Mouse (Mus musculus): ENCODE results near the gene Kank4.
"Not testable (repeated sequence)": the region's sequence is repeated elsewhere in the genome, so short reads cannot be mapped to it uniquely, and the experiment has no call there.

Gene Kank4

DNA sequence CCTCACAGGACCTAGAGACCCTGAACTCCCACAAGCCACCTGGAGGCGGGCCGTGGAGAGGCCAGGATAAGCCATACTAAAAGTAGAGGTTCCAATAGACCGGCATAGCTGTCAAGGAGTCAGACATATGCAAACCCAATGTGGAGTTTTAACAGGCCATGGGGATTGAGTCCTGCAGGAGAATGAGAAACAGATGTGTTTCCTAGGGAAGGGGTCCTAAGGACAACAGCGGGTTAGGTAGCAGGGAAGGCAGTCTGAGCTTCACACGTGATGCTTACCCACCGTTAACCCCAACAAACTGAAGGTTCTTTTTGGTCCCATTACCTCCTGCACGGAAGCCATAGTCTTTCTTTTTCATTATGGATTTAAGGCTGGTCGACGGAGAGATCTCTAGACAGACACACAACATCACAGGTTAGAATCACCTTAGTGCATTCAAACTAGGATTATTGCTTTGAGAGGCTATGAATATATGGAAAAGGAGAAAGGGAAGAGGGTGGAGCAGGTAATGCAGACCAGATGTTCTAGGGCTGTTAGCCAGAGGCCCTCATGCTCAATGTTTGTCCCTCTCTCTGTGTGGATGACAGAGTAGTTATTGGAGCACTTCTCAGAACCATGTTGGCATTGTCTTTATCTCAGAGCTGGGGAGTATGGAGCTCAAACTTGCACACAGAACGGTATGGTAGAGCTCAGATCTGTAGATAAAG lies 40.5 kb downstream of the Kank4 start:
- no peak for DNase-seq (ENCODE audit: low spot score)

DNA sequence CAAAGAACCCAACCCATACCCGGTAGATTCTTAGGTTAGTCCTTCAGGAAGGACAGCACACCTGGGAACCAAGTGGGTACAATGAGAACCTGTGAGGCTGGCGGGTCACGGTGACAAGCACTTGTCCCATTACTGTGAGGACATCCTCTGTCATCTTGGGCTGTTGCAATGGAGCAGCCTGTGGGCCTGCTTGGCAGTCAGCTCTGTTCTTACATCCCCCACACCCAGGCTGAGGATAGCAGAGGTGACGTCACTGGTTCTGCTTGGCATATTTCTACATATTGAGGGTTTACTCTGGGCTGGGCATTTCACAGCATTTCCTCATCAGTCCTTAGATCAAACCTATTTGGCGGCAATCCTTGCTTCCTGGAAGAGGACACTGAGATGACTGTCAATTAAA lies 43.6 kb downstream of the Kank4 start:
- DNase-seq (ENCODE audit: low spot score) = no peak

DNA sequence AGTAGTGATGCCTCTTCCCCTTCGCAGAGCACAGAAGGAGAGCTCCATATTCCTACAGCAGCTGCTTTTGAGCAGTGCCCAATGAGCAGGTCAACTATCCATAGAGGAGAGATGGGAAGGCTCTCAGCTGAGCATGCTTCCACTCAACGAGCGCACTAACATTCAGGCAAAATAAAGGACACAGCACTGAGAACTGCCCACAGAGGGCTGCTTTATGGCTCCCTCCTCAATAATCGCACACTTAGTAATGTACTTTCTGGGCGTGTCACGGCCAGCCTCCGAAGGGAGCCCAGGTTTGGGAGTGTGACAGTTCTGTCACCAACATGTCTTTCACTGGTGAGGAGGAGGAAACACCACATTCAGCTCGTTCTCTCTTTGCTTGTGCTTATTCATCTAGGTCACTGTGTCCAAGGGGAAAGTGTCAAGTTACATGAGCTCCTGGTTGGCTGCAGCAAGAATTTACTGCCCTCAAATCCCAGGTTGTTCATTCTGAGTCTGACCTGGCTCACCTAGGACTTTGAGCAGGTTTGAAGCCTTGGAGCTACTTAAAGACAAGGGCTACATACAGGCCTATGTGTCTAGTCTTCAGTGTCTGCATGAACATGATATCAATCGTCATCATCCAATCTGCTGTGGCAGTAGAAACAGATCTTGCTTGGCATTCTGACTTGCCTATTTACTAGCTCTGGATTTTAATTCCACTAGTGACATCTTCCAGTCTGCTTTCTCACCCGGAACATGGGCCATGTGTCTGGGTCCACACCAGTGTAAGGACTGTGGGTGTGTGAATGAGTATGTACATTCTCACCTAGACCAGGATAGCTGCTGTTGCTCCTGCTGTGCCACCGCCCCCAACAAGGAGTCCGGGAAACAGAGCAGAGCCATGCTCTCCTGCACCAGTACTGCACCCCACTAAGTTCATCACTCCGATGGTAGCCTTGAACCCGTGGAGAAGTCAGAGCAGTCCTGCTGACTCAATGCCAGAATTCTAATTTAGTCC lies 49.9 kb downstream of the Kank4 start:
- no peak for DNase-seq (ENCODE audit: low spot score)

- DNase-seq (ENCODE audit: low spot score) = no peak
Measured at GRCm38 (mm10) chr4:98758872-98759518, 58.3 kb downstream of the Kank4 start.

DNA sequence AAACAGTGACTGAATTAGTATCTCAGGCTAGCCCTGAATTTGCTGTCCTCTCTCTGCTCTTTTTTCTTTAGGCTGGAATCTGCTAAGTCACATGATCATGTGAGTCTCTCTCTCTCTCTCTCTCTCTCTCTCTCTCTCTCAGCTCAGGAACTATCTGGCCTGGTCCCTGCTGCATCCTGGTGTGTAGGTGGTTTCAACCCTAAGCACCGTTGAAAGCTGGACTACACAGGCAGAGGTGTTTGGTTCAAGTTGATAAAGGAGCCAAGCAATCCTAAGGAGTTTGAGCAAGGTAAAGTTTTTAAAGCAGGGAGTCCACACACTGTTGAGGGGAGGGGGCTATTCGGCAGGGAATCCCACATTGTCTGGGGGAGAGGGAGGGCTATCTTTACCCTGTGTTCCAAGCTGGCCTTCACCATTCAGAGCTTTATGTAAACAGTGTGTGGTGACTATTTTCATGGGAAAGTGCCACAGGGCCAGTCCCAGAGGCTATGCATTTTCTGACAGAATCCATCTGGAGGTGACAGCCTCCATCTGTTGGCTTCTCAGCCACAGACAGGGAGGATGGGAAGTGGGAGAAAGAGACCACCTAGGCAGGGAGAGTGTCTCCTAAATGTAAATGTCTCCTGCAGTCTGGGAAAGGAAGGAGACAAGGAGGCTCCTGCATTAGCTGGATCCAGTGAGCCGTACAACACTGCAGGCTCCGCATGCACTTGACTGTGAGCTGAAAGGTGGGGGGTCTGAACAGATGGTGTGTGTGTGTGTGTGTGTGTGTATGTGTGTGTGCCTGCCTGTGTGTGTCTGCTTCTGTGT lies 59.1 kb downstream of the Kank4 start:
- DNase-seq (ENCODE audit: low spot score) = no peak

DNA sequence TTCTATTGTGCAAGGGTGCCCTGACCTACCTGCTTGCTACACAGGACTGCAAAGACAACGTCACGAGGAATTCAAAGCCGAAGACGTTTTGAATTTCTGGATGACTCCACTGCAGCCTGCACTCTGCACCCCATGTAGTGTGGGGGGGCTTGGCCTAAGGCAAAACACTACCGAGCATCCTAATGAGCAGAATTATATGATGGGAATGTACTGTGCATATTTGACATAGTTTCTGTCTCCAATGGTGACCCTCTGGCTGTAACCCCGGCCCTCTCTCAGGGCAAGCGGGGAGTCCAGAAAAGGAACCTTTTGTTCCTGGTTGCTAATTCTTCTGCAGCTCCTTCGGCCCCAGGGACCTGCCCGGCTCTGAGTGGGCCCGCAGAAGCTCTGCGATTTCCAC lies 61.2 kb downstream of the Kank4 start:
- DNase-seq (ENCODE audit: low spot score) = no peak

DNA sequence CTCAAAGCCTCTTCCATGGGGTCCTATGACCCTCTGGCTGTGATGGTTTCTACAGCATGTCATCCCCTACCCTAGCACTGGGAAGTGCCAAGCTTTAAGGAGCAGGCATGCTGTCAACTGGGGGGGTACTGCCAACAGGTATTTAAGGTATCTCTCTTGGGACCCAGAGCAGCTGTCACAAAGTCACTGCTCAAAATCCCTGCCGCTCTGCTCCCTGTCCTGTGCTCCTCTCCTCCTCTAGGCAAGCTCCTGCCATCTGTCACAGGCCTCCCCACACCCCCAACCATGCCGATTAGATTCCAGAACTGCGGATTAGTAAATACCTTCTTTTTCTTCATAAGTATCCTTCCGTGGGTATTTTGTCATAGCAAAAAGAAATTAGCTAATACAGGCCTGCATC lies 62.9 kb downstream of the Kank4 start:
- DNase-seq (ENCODE audit: low spot score) = no peak

- DNase-seq (ENCODE audit: low spot score) = peak; percentile 42
Measured at GRCm38 (mm10) chr4:98743906-98744210, 73.5 kb downstream of the Kank4 start.

DNA sequence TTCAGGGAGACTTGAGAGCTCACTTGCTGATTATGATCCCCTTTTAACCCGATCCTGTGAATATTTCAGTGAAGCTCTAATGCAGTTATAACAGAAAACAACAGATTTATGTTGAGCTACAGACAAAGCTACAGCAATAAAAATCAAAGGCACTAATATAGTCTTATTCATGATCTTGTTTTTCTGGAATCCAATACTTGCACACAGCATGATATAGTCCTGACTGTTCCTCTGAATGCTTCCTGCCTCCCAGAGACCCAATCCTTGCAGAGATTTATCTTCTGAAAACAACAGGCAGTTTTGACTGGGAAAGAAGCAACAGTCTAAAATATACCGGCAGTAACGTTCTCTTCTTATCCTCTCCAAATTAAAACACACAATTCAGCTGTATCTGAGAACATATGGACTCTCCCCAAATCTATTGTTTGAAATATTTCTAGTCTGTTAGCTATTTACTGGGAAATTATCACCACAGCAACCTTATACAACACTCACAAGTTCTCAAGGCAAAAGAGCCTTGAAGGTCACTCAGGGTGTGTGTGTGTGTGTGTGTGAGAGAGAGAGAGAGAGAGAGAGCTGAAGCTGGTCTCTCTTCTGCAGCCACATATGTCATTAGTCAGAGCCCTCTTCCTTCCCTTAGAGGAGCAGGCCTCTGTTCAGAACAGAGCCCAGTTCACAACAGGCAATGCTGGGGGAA lies 74.0 kb downstream of the Kank4 start:
- DNase-seq (ENCODE audit: low spot score) = no peak

GRCm38 (mm10) chr4:98739753-98740152 lies 77.6 kb downstream of the Kank4 start:
- no peak for DNase-seq (ENCODE audit: low spot score)

DNA sequence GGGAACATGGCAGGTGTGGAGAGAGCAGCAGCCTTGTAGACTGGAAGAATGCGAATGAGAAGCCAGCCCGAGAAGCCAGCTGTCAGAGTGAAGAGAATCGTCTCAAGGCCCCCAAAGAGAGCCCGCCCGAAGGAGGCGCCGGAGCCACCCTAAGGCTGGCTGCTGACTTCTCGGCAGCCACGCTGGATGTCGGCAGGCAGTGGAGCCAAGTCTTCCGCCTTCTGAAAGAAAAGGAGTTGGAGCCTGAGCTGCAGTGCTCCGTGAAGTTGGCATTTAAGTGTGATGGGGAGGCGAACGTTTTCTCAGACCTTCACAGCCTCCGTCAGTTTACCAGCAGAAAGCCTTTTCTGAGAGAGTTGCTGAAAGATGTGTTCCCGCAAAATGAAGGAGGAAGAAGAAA lies 83.7 kb downstream of the Kank4 start:
- no peak for DNase-seq (ENCODE audit: low spot score)

GRCm38 (mm10) chr4:98728716-98729115 lies 88.6 kb downstream of the Kank4 start:
- DNase-seq (ENCODE audit: low spot score) = no peak

DNA sequence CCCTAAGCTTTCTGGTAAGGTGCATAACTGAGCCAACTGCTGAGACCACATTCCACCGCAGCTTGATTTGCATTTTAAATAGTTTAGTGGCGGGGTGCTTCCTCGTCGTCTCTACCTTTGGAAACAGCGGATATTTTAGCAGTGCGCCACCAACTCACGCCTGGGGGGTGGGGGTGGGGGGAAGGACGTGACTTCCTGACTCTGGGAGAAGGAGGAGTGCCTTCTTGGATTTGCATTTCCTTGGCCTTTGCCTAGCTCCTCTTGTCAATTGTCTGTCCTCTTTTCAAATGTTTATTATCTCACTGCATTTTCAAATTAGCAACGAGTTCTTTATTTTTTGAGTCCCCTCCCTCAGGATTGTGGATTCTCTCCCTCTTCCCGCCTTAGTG lies 89.4 kb downstream of the Kank4 start:
- no peak for DNase-seq (ENCODE audit: low spot score)

DNA sequence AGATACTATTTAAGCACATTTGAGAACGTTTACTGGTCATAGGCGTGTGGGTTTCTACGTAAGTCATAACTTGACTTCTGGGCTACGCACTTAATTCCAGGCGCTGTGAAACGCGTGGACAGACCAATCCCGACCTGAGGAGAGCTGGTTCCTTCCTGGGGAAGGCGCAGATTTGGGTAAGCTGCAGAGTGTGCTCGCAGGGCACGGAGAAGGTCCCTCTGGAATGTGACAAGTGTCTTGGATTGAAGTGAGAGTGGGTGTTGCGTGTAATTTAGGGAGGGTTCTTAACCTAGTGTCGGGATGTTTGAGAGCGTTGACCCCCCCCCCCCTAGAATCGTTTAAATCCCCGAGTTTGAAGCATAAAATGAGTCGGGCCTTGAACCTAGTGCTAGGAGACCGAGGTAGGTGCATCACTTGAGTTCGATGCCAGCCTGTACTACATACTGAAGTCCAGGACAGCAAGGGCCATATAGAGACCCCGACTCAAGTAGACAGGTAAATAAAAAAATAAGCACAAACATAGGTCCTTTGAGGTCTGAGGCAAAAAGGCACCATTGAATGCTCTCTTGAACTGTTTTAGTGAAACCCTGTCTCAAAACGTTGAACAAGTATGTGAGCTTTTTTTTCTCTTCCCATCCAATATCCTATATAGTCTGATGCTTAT lies 89.9 kb downstream of the Kank4 start:
- DNase-seq (ENCODE audit: low spot score) = no peak

DNA sequence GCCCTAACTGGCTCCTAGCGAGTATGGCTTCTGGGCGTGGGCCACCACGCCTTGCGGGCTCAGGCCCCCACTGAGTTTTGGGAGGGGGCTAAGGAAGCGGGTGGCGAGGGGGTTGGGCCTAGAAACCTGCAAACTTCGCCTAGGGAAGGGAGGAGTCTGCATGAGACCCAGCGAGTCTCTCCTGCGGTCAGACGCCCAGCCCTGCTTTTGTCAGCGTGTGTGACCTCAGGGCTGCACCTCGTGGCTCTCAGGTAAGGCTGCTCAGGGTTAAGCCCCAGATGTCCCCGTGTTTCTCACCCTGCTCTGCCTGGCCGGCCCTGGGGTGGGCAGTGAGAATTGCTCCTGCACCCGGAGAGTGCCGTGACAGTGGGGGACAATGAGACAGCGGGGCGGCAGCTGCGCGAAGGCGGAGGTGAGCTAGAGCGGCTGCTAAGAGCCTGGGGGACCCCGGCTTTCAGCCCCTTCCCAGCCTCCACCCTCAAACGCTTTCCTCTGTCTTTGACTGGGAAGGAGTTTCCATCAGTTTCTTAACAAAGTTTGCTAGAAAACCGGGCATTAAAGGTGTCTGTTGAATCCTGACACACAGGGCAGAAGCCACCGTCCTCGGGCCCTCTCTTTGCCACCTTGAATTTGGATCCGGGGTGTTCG lies 90.6 kb downstream of the Kank4 start, which contains the start of gene L1td1:
Gene L1td1, plus strand, starts transcription at position 145 of the 648 bp plus-strand sequence.
- DNase-seq (ENCODE audit: low spot score) = no peak

- DNase-seq (ENCODE audit: low spot score) = no peak
Measured at GRCm38 (mm10) chr4:98725439-98725838, 91.9 kb downstream of the Kank4 start.

GRCm38 (mm10) chr4:98724682-98725081 lies 92.7 kb downstream of the Kank4 start:
- not testable (repeated sequence) for DNase-seq (ENCODE audit: low spot score)

- no peak for DNase-seq (ENCODE audit: low spot score)
Measured at GRCm38 (mm10) chr4:98722454-98722853, 94.9 kb downstream of the Kank4 start.

DNA sequence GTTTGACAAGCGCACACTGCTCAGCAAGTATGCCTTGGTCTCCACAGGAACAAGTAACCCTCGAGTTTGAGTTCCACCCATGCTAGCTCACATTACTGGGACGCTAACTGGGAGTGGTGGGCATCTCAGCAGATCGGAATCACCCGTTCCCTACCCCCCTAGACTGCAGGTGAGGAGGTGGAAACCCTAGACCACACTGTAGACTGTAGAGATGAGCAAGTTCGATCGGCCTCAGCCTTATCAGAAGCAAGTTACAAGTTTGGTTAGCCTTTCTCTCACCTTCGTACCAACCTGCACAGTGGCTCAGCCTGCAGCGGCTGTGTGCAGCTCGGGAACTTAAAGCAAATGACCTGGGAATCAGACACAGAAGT lies 98.8 kb downstream of the Kank4 start:
- DNase-seq (ENCODE audit: low spot score) = no peak
